Mouse (Mus musculus) heart, postnatal 4 days (tissue): ENCODE measurements around the gene Pank4. TPM values are rescaled to one million over a fixed set of nuclear protein-coding genes. Genes with fewer than 3 reads are reported as not detected.

Experiments
- DNase-seq: peaks from one replicate; pipeline ENCODE4 v3.0.0; 2021
- total RNA-seq, 2 experiments: library from RNA; stranded (reverse); gene quantifications; 2 replicates each; pipeline ENCODE4 v1.2.3; 2021

Pank4 gene
- total RNA-seq, 2 experiments from 2014 or later = 34.9 to 37.5 TPM

- DNase-seq = no peak
These were observed 50.3 kb downstream of the Pank4 start for GRCm38 (mm10) chr4:155014244-155014643.

GRCm38 (mm10) chr4:155014791-155015190, 50.9 kb downstream of the Pank4 start:
- DNase-seq = no peak

- no peak for DNase-seq
These were observed 51.6 kb downstream of the Pank4 start for GRCm38 (mm10) chr4:155015550-155015949.

- DNase-seq = no peak
These were observed 52.9 kb downstream of the Pank4 start for GRCm38 (mm10) chr4:155016807-155017206.

- DNase-seq = no peak
These were observed 53.4 kb downstream of the Pank4 start for GRCm38 (mm10) chr4:155017253-155017878.

- no peak for DNase-seq
These were observed 54.1 kb downstream of the Pank4 start for GRCm38 (mm10) chr4:155018066-155018465.

GRCm38 (mm10) chr4:155018601-155019335, 54.8 kb downstream of the Pank4 start:
- peak; percentile 68 for DNase-seq

DNA sequence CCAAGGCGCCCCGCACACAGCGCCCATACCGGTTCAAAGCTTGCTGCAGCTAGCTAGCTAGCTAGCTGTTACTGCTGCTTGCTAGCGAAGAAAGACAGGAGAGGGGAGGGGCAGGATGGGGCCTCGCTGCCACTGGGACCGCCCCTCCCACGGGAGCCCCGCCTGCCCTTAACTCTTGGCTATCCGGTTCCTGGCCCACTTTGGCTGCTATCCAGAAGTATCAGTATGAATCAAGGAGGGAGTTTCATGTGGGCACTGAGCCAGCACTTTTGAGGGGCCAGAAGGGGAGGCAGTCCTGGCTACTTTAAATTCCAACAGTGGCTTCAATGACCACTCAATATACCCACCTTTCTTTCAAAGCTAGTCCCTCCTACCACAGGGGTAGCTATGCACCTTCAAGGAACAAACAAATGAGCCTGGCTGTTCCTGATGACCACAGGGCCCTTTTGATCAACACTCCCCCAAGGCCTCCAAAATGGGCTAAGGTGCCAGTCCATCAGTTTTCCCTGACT, 55.5 kb downstream of the Pank4 start:
- DNase-seq = peak; percentile 25

- DNase-seq = no peak
These were observed 56.2 kb downstream of the Pank4 start for GRCm38 (mm10) chr4:155020141-155020540.

DNA sequence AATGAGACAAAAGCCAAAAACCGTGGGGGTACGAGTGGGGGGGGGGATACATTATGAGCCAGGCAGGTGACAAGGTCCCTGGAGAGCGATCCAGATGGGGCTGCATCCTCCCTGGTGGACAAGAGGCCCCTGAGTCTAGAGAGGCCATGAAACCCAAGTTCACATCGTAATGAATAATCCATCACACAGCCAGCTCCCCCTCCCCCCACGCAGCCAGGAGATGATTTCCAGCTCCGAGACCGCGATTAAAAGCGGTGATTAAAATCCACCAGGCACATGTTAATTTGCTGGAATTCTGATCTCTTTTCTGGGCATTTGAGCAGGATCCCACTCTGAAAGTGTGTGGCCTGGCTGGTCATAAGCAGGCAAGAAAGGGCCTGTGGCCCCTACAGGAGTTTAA, 56.9 kb downstream of the Pank4 start:
- DNase-seq = no peak

- DNase-seq = no peak
These were observed 58.4 kb downstream of the Pank4 start for GRCm38 (mm10) chr4:155022228-155022855.

GRCm38 (mm10) chr4:155024170-155025010, 60.5 kb downstream of the Pank4 start:
- DNase-seq = no peak

Other genes with a start within 250 kb of the Pank4 start
- gene Ttc34, start 126.7 kb upstream of the Pank4 start, total RNA-seq = under 1 TPM; 0.26 to 0.41 TPM
- under 1 TPM; 0.21 to 0.72 TPM for gene Mmel1, start 94.5 kb upstream of the Pank4 start, total RNA-seq
- 10 to 100 TPM; 37.8 to 39.7 TPM for gene Fam213b, start 65.0 kb upstream of the Pank4 start, total RNA-seq
- 1 to 10 TPM; 2.7 to 3.7 TPM for gene Tnfrsf14, start 35.6 kb upstream of the Pank4 start, total RNA-seq
- not detected for gene Hes5, start 3.2 kb upstream of the Pank4 start, total RNA-seq
- gene Plch2, start 92.7 kb downstream of the Pank4 start, total RNA-seq = not detected
- gene Pex10, start 102.9 kb downstream of the Pank4 start, total RNA-seq = 10 to 100 TPM; 16.6 to 17.1 TPM
- gene Rer1, start 122.3 kb downstream of the Pank4 start, total RNA-seq = 10 to 100 TPM; 76.1 to 78.4 TPM
- gene Morn1, start 122.5 kb downstream of the Pank4 start, total RNA-seq = 1 to 10 TPM; 2.8 to 3.0 TPM